Mouse (Mus musculus) embryonic fibroblast, embryonic 13.5 days (primary cell): ENCODE data around the gene Adam23. TPM values are rescaled to one million over a fixed set of nuclear protein-coding genes. Genes with fewer than 3 reads are reported as not detected.

Source experiments
- H3K27ac ChIP-seq: 2 replicates; pipeline ENCODE4 v1.5.1; 2012; ENCODE audit warnings: low read length, control low read depth, inconsistent platforms; ENCODE audit not compliant: insufficient read depth
- H3K4me1 ChIP-seq: 2 replicates; pipeline ENCODE4 v1.6.1; 2011; ENCODE audit warnings: low read length; ENCODE audit not compliant: control insufficient read depth, insufficient read depth
- H3K4me3 ChIP-seq: 2 replicates; pipeline ENCODE4 v1.5.1; 2011; ENCODE audit warnings: mild to moderate bottlenecking, control low read depth, low read length; ENCODE audit not compliant: insufficient read depth
- CTCF ChIP-seq: IDR thresholded peaks from 2 replicates; pipeline ENCODE4 v1.5.1; 2011; ENCODE audit warnings: mild to moderate bottlenecking, control low read depth, low read length, moderate library complexity, borderline replicate concordance; ENCODE audit not compliant: insufficient read depth
- POLR2A ChIP-seq: IDR thresholded peaks from 2 replicates; pipeline ENCODE4 v1.6.1; 2011; ENCODE audit warnings: low read depth, mild to moderate bottlenecking, control low read depth, low read length, moderate library complexity
- polyA plus RNA-seq: library from polyadenylated mRNA; stranded (reverse); fragments of >200 nt; gene quantifications from 2 replicates; pipeline ENCODE4 v1.2.4, GENCODE M21; 2011; ENCODE audit warnings: low read depth; ENCODE audit not compliant: missing spikeins, insufficient read length

Adam23 gene
- polyA plus RNA-seq: 43.6 and 54.1 TPM in 2 replicates

DNA sequence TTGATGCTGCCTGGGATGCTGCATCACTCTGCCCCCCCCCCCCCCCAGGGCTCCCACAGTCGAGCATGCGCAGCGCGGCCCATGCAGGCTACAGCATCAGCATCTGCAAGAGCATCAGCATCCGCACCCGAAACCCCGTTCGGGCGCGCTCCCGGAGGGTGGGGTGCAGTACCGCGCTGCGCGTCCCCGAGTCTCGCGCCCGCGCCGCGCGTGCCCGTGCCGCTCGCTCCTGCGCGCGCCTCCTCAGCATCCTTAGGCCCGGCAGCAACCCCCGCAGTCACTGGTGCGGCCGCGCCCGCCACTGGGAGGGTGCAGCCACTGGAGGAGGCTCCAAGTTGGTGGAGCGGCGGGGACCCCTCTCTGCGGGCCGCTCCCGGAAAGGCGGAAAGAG lies at the start of gene Adam23:
TSS of gene Adam23 (plus strand) at position 236 of the 391 bp plus-strand sequence.
- H3K4me3 ChIP-seq: peak within 1 kb of the TSS; percentile 42
- no peaks in the 10 kb centered on the region for H3K4me1 ChIP-seq
- no peak within 1 kb of the TSS for H3K27ac ChIP-seq
- TF ChIP-seq CTCF: no peak
- 0 out of 2 replicates have a peak, but pooled peaks have one; percentile 37 for TF ChIP-seq POLR2A

DNA sequence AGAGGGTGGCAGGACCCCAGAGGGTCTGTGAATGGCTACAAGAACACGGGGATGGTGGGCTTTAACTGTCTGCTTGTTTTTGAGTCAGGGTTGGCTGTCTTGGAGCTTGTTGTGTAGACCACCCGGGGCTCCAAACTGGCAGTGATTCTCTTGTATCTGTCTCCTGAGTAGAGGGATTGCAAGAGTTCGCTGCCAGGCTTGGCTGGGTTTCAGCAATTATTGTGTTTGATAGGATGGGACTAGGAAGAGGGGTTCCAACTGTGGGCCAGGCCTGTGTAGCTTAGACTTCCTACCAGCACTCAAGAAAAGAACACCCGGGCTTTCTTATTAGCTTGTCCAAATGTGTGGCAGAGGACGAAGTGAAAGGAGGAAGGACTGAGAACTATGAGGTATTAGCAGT lies 44.6 kb upstream of the Adam23 start:
- no peak overlapping the region for H3K4me3 ChIP-seq
- TF ChIP-seq CTCF (no peak), POLR2A (no peak)
- no peaks in the 10 kb centered on the region for H3K4me1 ChIP-seq
- no peak overlapping the region for H3K27ac ChIP-seq

DNA sequence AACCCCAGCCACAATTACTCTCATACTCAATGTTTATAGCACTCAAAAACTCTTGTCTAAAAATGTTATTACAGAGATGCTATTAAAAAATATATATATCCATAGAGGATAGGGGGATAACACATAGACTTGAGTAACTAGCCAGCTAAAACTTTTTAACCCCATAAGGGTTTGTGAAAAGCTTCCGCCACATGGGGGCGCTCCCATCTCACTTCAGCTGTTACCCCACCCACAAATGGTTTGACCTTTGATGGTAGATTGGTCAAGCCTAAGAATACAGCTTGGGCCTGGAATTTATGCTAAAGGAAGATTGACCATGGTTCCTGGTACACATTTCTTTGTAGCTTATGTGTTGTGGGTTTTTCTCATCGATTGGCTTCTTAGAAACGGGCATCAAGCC lies 42.1 kb upstream of the Adam23 start:
- H3K4me1 ChIP-seq: no peaks in the 10 kb centered on the region
- no peak for TF ChIP-seq CTCF
- TF ChIP-seq POLR2A: no peak
- no peak overlapping the region for H3K4me3 ChIP-seq
- no peak overlapping the region for H3K27ac ChIP-seq

DNA sequence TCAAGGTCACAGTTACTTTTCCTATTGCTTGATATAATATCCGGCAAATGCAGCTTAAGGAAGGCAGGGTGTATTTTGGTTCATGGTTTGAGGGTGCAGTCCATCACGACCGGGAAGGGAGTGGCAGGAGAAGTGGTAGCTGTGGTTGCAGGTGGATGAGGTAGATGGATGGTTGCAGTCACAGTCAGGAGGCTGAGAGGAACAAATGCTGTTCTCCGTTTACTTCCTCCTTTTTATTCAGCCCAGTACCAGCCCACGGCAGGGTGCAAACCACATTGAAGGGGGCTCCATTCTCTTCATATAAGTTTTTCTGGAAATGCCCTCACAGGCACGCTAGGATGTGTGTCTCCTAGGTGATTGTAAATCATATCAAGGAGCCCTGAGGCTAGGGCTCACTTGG lies 37.3 kb upstream of the Adam23 start:
- TF ChIP-seq CTCF (no peak), POLR2A (no peak)
- no peaks in the 10 kb centered on the region for H3K4me1 ChIP-seq
- H3K4me3 ChIP-seq: no peak overlapping the region
- no peak overlapping the region for H3K27ac ChIP-seq

DNA sequence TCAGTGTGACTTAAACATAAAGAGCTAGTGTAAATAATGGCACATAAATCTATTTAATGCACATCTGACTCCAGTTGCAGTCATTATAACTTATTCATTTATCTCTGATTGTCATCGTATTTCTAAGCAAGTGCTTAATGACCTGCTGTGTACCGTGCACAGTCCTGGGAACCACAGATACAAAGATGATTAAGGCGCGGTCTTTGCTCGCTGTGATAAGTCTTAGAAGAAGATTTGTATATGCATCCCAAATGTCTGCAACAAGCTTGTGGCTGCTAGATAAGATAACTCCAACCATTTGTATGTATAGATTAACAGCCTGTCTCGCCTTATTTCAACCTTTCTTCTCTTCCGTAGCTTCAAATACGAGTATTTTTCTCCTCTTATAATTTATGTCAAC lies 27.2 kb upstream of the Adam23 start:
- Histone ChIP-seq H3K4me3 (no peak overlapping the region), H3K27ac (no peak overlapping the region), H3K4me1 (no peaks in the 10 kb centered on the region)
- TF ChIP-seq CTCF (no peak), POLR2A (no peak)

DNA sequence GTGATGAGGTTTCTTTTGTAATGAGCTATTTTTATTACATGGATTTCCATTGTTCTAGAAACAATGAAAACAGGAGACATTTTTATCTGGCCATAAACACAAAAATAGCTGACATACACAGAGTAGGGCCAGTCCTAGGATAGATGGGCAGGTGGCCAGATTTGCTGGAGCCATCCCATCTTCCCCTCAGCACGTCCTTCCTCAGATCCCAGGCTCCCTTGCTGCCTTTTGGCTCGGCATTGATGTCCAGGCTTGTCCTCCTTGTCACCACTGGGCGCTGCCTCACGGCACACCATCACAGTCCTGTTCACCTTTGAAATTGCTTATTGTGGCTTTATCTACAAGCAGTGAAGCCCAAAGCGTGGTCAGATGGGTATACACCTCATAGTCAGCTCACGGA lies 15.0 kb upstream of the Adam23 start:
- no peak for TF ChIP-seq POLR2A
- TF ChIP-seq CTCF: no peak
- Histone ChIP-seq H3K27ac (no peak overlapping the region), H3K4me1 (no peaks in the 10 kb centered on the region), H3K4me3 (no peak overlapping the region)

DNA sequence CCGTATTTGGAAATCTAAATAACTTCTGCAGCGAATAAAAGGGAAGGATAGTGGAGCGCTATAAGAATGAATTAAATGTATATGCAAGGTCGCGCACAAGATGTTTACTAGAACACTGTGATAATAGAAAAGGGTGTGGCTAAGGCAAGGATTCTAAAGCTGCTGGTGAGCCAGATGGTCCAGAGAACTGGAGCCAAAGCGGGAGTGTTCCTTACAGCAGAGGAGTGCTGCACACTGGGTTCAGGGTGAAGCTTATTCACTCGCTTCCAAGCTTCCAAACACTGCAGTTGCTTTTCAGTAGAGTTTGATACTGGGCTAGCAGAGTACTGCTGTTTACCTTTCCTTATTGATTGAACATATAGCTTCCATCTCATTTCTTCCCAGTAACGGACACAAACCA lies 14.5 kb upstream of the Adam23 start:
- no peak for TF ChIP-seq CTCF
- TF ChIP-seq POLR2A: no peak
- Histone ChIP-seq H3K4me1 (no peaks in the 10 kb centered on the region), H3K27ac (no peak overlapping the region), H3K4me3 (no peak overlapping the region)

DNA sequence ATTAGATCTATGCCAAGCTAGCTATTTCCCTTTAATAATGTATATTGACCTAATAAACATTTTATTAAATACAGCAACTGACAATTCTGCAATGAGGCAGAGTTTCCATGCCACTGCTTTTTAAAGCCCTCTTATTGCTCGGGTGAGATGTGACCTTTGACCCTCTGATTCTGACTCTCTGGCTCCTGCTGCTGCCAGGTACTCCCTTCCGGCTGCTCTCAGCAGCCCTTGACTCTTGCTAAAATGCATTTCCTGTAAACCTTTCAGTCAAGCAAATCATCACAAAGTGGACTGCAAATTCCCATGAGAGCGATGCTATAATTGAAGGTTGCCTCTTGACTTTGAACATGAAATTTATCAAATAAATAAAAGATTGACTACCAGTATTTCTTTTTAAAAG lies 13.8 kb upstream of the Adam23 start:
- Histone ChIP-seq H3K27ac (no peak overlapping the region), H3K4me1 (no peaks in the 10 kb centered on the region)
- no peak for TF ChIP-seq CTCF

DNA sequence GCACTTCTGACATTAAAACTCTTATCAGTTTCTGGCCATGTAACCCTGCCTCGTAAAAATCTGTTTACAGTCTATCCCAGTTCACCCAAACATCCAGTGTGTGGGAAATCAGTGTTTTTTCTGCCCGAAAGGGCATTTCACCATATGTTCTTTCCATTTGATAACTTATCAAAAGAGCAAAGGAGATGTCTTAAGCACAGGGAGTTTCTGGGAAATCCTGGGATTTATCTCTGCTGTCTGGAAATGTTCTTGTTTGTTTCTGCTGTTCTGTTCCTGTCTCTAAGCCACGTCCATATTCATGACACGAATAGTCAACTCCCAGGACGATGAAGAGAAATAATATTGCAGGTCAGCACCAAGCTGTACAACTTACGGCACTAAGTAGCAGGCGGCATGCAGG lies 11.6 kb upstream of the Adam23 start:
- TF ChIP-seq CTCF (no peak), POLR2A (no peak)
- H3K27ac ChIP-seq: no peak overlapping the region
- H3K4me1 ChIP-seq: no peaks in the 10 kb centered on the region
- H3K4me3 ChIP-seq: no peak overlapping the region

More for the DNA sequence above, 13.8 kb upstream of the Adam23 start:
- no peak overlapping the region for H3K4me3 ChIP-seq

DNA sequence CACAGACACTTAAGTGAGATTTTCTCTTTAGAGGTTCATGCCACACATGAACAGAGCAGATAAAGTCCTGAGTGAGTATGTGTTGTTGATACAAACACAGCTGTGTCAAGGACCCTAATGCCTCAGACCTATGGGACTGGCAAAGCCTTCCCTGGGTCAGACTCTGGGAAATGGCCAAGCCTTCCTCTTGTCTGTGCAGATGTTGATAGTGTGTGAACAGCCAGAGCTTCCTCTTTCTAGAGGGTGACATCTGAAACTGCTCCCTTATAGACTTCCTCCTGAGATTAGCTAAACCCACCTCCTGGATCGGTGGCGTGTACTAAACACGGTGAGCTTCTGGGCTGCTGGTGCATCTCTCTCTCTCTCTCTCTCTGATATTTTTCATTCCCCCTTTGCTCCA lies 8.2 kb upstream of the Adam23 start:
- Histone ChIP-seq H3K4me3 (no peak overlapping the region), H3K27ac (no peak overlapping the region), H3K4me1 (no peaks in the 10 kb centered on the region)
- TF ChIP-seq CTCF (no peak), POLR2A (no peak)

DNA sequence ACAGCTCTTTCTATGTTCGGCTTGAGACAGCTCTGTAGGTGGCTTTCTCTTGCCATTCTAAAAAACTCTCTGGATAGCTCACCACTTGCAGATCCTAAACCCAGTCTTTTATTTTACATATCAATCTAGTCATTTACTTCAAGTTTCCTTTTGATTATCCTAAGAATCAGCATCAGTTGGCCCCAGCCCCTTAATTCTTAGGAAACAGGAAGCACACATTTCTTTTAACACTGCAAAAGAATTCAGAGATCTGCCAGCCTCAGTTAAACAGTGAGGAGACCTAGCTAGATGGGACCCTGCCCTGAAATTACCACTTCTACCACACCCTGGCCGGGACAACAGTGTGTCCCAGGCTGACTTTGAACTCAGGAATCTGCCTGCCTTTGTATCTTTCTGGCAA lies 3.5 kb upstream of the Adam23 start:
- no peaks in the 10 kb centered on the region for H3K4me1 ChIP-seq
- no peak for TF ChIP-seq POLR2A
- no peak for TF ChIP-seq CTCF
- H3K27ac ChIP-seq: no peak overlapping the region
- no peak overlapping the region for H3K4me3 ChIP-seq

DNA sequence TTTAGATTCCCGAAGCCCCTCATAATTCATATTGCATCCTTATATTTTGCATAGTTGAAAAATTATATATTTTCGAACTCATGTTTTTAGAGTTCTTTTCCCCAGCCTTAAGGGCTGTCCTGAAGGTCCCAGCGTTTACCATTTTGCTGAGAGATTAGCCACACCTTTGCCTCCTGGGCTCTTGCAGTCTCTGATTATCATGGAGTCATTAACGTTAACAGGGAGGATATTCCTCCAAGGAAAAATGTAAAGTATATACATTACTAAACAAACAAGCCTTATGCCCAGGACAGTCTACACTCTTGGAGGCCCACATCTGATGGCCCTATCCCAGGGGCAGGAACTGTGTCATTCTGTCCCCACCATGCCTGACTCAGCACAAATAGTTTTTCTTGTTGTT lies 3.1 kb upstream of the Adam23 start:
- H3K4me3 ChIP-seq: no peak overlapping the region
- TF ChIP-seq POLR2A (no peak), CTCF (no peak)
- H3K27ac ChIP-seq: no peak overlapping the region
- no peaks in the 10 kb centered on the region for H3K4me1 ChIP-seq
